8 mouse cellular contexts compared by ENCODE assay signal in genomic region chr10:80053259-80053780, GRCm38 (mm10). TPM values are rescaled to one million over a fixed set of nuclear protein-coding genes. Genes with fewer than 3 reads are reported as not detected.
A peak's percentile ranks its signal among the peaks of the same experiment; 100 is the strongest.
DNase-seq lines count a peak whose midpoint lies in the region; ATAC-seq and TF ChIP-seq lines count a peak whose summit lies in the region.

No protein-coding gene starts in this region.

- peak overlapping the region; percentile 91 for H3K4me3 ChIP-seq in heart, embryonic 15.5 days
- peak overlapping the region; percentile 83 to 95 for H3K4me3 ChIP-seq in liver, embryonic 14.5 days (ENCODE audit: insufficient read depth in 1 of 2, low read depth in 2 of 2, low read length in 2 of 2)
- peak overlapping the region; percentile 66 for H3K4me3 ChIP-seq in neural tube, embryonic 11.5 days (ENCODE audit: low read depth, low read length)
- H3K4me3 ChIP-seq in stomach, postnatal 0 days (ENCODE audit: low read depth, low read length): peak overlapping the region; percentile 84

- under 1% methylated on average over 47 of the region's 47 CpGs for WGBS in heart, embryonic 15.5 days
- WGBS in liver, embryonic 14.5 days (ENCODE audit: insufficient replicate concordance): under 1% methylated on average over 46 of the region's 47 CpGs
- WGBS in neural tube, embryonic 11.5 days: under 1% methylated on average over 47 of the region's 47 CpGs
- under 1% methylated on average over 47 of the region's 47 CpGs for WGBS in stomach, postnatal 0 days

- peak overlapping the region; percentile 85 for H3K4me2 ChIP-seq in heart, embryonic 15.5 days
- peak overlapping the region; percentile 98 for H3K4me2 ChIP-seq in liver, embryonic 14.5 days (ENCODE audit: low read depth)
- H3K4me2 ChIP-seq in neural tube, embryonic 11.5 days (ENCODE audit: low read depth): peak overlapping the region; percentile 82
- peak overlapping the region; percentile 78 for H3K4me2 ChIP-seq in stomach, postnatal 0 days (replicated peaks; ENCODE audit: low read depth)

- no peaks in the 10 kb centered on the region for H3K9me3 ChIP-seq in heart, embryonic 15.5 days (replicated peaks)
- no peaks in the 10 kb centered on the region for H3K9me3 ChIP-seq in liver, embryonic 14.5 days (ENCODE audit: control insufficient read depth, low read length)
- H3K9me3 ChIP-seq in neural tube, embryonic 11.5 days (ENCODE audit: control insufficient read depth, low read length): no peaks in the 10 kb centered on the region
- H3K9me3 ChIP-seq in stomach, postnatal 0 days (ENCODE audit: control insufficient read depth, low read length): no peaks in the 10 kb centered on the region

- no peak for TF ChIP-seq CTCF in liver, embryonic 14.5 days (IDR thresholded peaks at IDR 0.05; ENCODE audit: low read depth)
- TF ChIP-seq CTCF in stomach, postnatal 0 days (IDR thresholded peaks at IDR 0.05; ENCODE audit: low read depth): no peak

- peaks cover 56% of the 10 kb centered on the region for H3K4me1 ChIP-seq in heart, embryonic 15.5 days (replicated peaks)
- peaks cover 36 to 40% of the 10 kb centered on the region in 2 experiments for H3K4me1 ChIP-seq in liver, embryonic 14.5 days (replicated peaks; ENCODE audit: control insufficient read depth in 2 of 2, insufficient read depth in 2 of 2, low read length in 1 of 2)
- peaks cover 12% of the 10 kb centered on the region for H3K4me1 ChIP-seq in neural tube, embryonic 11.5 days (ENCODE audit: control insufficient read depth, insufficient read depth, low read length)
- no peaks in the 10 kb centered on the region; the same call in 1 of the 2 replicates for H3K4me1 ChIP-seq in stomach, postnatal 0 days (replicated peaks; ENCODE audit: control insufficient read depth, insufficient read depth)

- DNase-seq in c-Kit-negative CD71-positive TER-119-positive erythroid progenitor cells, embryonic 14.5 days (ENCODE audit: low read depth, low spot score): peak; percentile 100
- peak; percentile 98 for DNase-seq in fibroblast of lung, adult 2 months (ENCODE audit: low read depth)
- peak; percentile 100 for DNase-seq in kidney, postnatal 25 days
- DNase-seq in liver, embryonic 14.5 days (ENCODE audit: low read depth in 3 of 3, low spot score in 3 of 3): peak; percentile 99 to 100 (median 100)
- DNase-seq in neural tube, embryonic 11.5 days (ENCODE audit: low spot score): peak; percentile 100
- peak; percentile 100 for DNase-seq in stomach, postnatal 0 days (ENCODE audit: low spot score)

- ATAC-seq in CD4-positive, CD25-positive, alpha-beta regulatory T cell, adult 4 months: peak; percentile 95
- ATAC-seq in heart, embryonic 15.5 days (replicated peaks; ENCODE audit: insufficient number of reproducible peaks, insufficient read depth, low FRiP score, low read depth): peak; percentile 94
- peak; percentile 92 for ATAC-seq in liver, embryonic 14.5 days (ENCODE audit: insufficient read depth)
- ATAC-seq in neural tube, embryonic 11.5 days (ENCODE audit: insufficient read depth, low FRiP score, low TSS enrichment): peak; percentile 97
- ATAC-seq in stomach, postnatal 0 days (ENCODE audit: low FRiP score, low TSS enrichment): peak; percentile 95

- H3K9ac ChIP-seq in heart, embryonic 15.5 days: peak overlapping the region; percentile 98
- peak overlapping the region; percentile 98 for H3K9ac ChIP-seq in liver, embryonic 14.5 days (replicated peaks)
- H3K9ac ChIP-seq in neural tube, embryonic 11.5 days (ENCODE audit: low read length): peak overlapping the region; percentile 89
- peak overlapping the region; percentile 94 for H3K9ac ChIP-seq in stomach, postnatal 0 days (ENCODE audit: low read length)

- H3K27me3 ChIP-seq in heart, embryonic 15.5 days: no peaks in the 10 kb centered on the region
- no peaks in the 10 kb centered on the region for H3K27me3 ChIP-seq in liver, embryonic 14.5 days (ENCODE audit: control insufficient read depth, insufficient read depth, low read length)
- H3K27me3 ChIP-seq in neural tube, embryonic 11.5 days (ENCODE audit: control insufficient read depth, insufficient read depth, low read length): no peaks in the 10 kb centered on the region
- no peaks in the 10 kb centered on the region for H3K27me3 ChIP-seq in stomach, postnatal 0 days (ENCODE audit: control insufficient read depth, insufficient read depth, low read length)

- no peak; the same call in 1 of the 2 replicates for TF ChIP-seq EP300 in liver, embryonic 14.5 days (IDR thresholded peaks at IDR 0.05; ENCODE audit: low read depth)
- no peak for TF ChIP-seq EP300 in stomach, postnatal 0 days (optimal IDR thresholded peaks at IDR 0.05)

- H3K27ac ChIP-seq in heart, embryonic 15.5 days: peak overlapping the region; percentile 97
- peak overlapping the region; percentile 93 for H3K27ac ChIP-seq in liver, embryonic 14.5 days
- H3K27ac ChIP-seq in neural tube, embryonic 11.5 days (ENCODE audit: low read depth, low read length): peak overlapping the region; percentile 95
- H3K27ac ChIP-seq in stomach, postnatal 0 days (replicated peaks): peak overlapping the region; percentile 99

- H3K36me3 ChIP-seq in heart, embryonic 15.5 days: peaks cover 28% of the 10 kb centered on the region
- peaks cover 22% of the 10 kb centered on the region for H3K36me3 ChIP-seq in liver, embryonic 14.5 days (replicated peaks; ENCODE audit: control insufficient read depth, insufficient read depth, low read depth)
- peaks cover 10% of the 10 kb centered on the region for H3K36me3 ChIP-seq in neural tube, embryonic 11.5 days (ENCODE audit: control insufficient read depth, insufficient read depth, low read length)
- H3K36me3 ChIP-seq in stomach, postnatal 0 days (ENCODE audit: control insufficient read depth, insufficient read depth, low read length): peaks cover 18% of the 10 kb centered on the region

RNA-seq across cellular contexts. Expression of gene Gpx4, which starts 6.4 kb away (rescaled TPM):
- 100 to 1,000 TPM; 450 to 480 TPM for polyA plus RNA-seq in CD4-positive, CD25-positive, alpha-beta regulatory T cell, adult 4 months (2017; shearing (Covaris generic))
- polyA plus RNA-seq in heart, embryonic 15.5 days (2015; fragmentation: Nextera tagmentation; extraction: Ambion mirVana): 628 and 658 TPM in 2 replicates
- polyA plus RNA-seq in liver, embryonic 14.5 days (2012; rRNA removed): 274 and 388 TPM in 2 replicates
- polyA plus RNA-seq in liver, embryonic 14.5 days (2014; fragmentation: Nextera tagmentation; extraction: Ambion mirVana): 705 and 724 TPM in 2 replicates
- polyA plus RNA-seq in neural tube, embryonic 11.5 days (2014; fragmentation: Nextera tagmentation; extraction: Ambion mirVana): 540 and 570 TPM in 2 replicates
- 435 and 445 TPM in 2 replicates for polyA plus RNA-seq in stomach, postnatal 0 days (2015; fragmentation: Nextera tagmentation; extraction: Ambion mirVana)

RNA-seq across cellular contexts. Expression of gene Polr2e, which starts 13.7 kb away (rescaled TPM):
- polyA plus RNA-seq in CD4-positive, CD25-positive, alpha-beta regulatory T cell, adult 4 months (2017; shearing (Covaris generic)): 100 to 1,000 TPM; 194 to 220 TPM
- 115 and 136 TPM in 2 replicates for polyA plus RNA-seq in heart, embryonic 15.5 days (2015; fragmentation: Nextera tagmentation; extraction: Ambion mirVana)
- 77.0 and 121 TPM in 2 replicates for polyA plus RNA-seq in liver, embryonic 14.5 days (2012; rRNA removed)
- polyA plus RNA-seq in liver, embryonic 14.5 days (2014; fragmentation: Nextera tagmentation; extraction: Ambion mirVana): 88.0 and 90.2 TPM in 2 replicates
- 222 and 234 TPM in 2 replicates for polyA plus RNA-seq in neural tube, embryonic 11.5 days (2014; fragmentation: Nextera tagmentation; extraction: Ambion mirVana)
- 121 and 122 TPM in 2 replicates for polyA plus RNA-seq in stomach, postnatal 0 days (2015; fragmentation: Nextera tagmentation; extraction: Ambion mirVana)

RNA-seq across cellular contexts. Expression of gene Arhgap45, which starts 36.9 kb away (rescaled TPM):
- 100 to 1,000 TPM; 233 to 369 TPM for polyA plus RNA-seq in CD4-positive, CD25-positive, alpha-beta regulatory T cell, adult 4 months (2017; shearing (Covaris generic))
- 4.7 and 14.4 TPM in 2 replicates for polyA plus RNA-seq in heart, embryonic 15.5 days (2015; fragmentation: Nextera tagmentation; extraction: Ambion mirVana)
- polyA plus RNA-seq in liver, embryonic 14.5 days (2012; rRNA removed): 17.5 and 20.9 TPM in 2 replicates
- 7.9 and 9.3 TPM in 2 replicates for polyA plus RNA-seq in liver, embryonic 14.5 days (2014; fragmentation: Nextera tagmentation; extraction: Ambion mirVana)
- polyA plus RNA-seq in neural tube, embryonic 11.5 days (2014; fragmentation: Nextera tagmentation; extraction: Ambion mirVana): 4.6 and 4.9 TPM in 2 replicates
- 2.0 TPM in 2 replicates for polyA plus RNA-seq in stomach, postnatal 0 days (2015; fragmentation: Nextera tagmentation; extraction: Ambion mirVana)

RNA-seq across cellular contexts. Expression of gene Sbno2, which starts 52.1 kb away (rescaled TPM):
- 10 to 100 TPM; 28.4 to 54.8 TPM for polyA plus RNA-seq in CD4-positive, CD25-positive, alpha-beta regulatory T cell, adult 4 months (2017; shearing (Covaris generic))
- polyA plus RNA-seq in heart, embryonic 15.5 days (2015; fragmentation: Nextera tagmentation; extraction: Ambion mirVana): 8.3 and 13.9 TPM in 2 replicates
- 10.0 and 10.1 TPM in 2 replicates for polyA plus RNA-seq in liver, embryonic 14.5 days (2012; rRNA removed)
- 6.6 and 7.6 TPM in 2 replicates for polyA plus RNA-seq in liver, embryonic 14.5 days (2014; fragmentation: Nextera tagmentation; extraction: Ambion mirVana)
- 11.3 and 11.9 TPM in 2 replicates for polyA plus RNA-seq in neural tube, embryonic 11.5 days (2014; fragmentation: Nextera tagmentation; extraction: Ambion mirVana)
- 10.7 and 11.0 TPM in 2 replicates for polyA plus RNA-seq in stomach, postnatal 0 days (2015; fragmentation: Nextera tagmentation; extraction: Ambion mirVana)

RNA-seq across cellular contexts. Expression of gene Abca7, which starts 57.0 kb away (rescaled TPM):
- polyA plus RNA-seq in CD4-positive, CD25-positive, alpha-beta regulatory T cell, adult 4 months (2017; shearing (Covaris generic)): 10 to 100 TPM; 11.4 to 16.4 TPM
- 2.1 and 3.9 TPM in 2 replicates for polyA plus RNA-seq in heart, embryonic 15.5 days (2015; fragmentation: Nextera tagmentation; extraction: Ambion mirVana)
- 11.2 and 12.7 TPM in 2 replicates for polyA plus RNA-seq in liver, embryonic 14.5 days (2012; rRNA removed)
- 4.9 and 6.0 TPM in 2 replicates for polyA plus RNA-seq in liver, embryonic 14.5 days (2014; fragmentation: Nextera tagmentation; extraction: Ambion mirVana)
- polyA plus RNA-seq in neural tube, embryonic 11.5 days (2014; fragmentation: Nextera tagmentation; extraction: Ambion mirVana): 4.3 and 7.0 TPM in 2 replicates
- 2.6 and 3.2 TPM in 2 replicates for polyA plus RNA-seq in stomach, postnatal 0 days (2015; fragmentation: Nextera tagmentation; extraction: Ambion mirVana)

Comparison
In these comparisons a context has a peak if more than half of its experiments do, and no peak if none do; other contexts are left out.
1. Peak in every context shown above with its lines: DNase-seq, ATAC-seq, H3K4me3 ChIP-seq and H3K27ac ChIP-seq.
2. RNA of gene Arhgap45, which starts 36.9 kb away (polyA plus RNA-seq): 233 to 369 TPM in CD4-positive, CD25-positive, alpha-beta regulatory T cell, adult 4 months; 7.9 to 20.9 TPM in liver, embryonic 14.5 days, 4.7 to 14.4 TPM in heart, embryonic 15.5 days, 4.6 to 4.9 TPM in neural tube, embryonic 11.5 days and 2.0 TPM in stomach, postnatal 0 days; every median in the first group is over 10 times any median in the second.